Mouse (Mus musculus): ENCODE measurements around the gene Tiam1.

The Tiam1 gene

DNA sequence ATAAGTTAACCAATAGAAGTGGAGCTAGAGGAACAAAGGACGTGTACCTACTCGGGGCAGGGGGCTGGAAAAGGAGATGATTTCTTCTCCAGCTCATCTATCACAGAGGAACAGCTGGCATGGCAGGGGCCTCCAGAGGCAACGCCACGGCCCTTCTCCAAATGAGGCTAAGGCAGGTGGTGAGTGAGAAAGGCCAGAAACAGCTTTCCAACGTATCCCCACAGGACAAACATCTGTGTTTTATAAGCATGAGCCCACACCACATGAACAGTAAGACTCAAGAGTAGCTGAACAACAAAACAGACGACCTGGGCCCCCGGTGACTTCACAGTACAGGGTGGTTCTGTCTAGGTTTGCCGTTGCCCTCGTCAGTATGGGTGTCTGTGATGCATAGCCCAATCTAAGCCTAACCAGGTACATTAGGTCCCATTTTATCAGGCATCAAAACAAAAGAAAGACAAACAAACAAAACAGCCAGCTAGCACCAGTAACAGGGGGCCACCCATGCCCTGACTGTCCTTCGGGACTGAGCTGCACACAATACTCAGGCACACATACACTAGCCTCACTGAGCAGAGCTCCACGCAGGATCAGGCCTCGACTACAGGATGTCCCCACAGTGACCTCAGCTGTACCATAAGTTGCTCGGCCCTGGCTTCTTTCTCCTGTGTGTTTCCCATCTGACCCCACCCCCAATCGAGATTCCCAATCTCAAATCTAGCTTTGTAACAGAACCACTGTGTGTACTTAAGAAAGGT is 260.9 kb downstream of the Tiam1 start:
- no peak for DNase-seq (ENCODE audit: low spot score in 2 of 2)

GRCm38 (mm10) chr16:89877206-89877605 is 266.4 kb downstream of the Tiam1 start:
- DNase-seq (ENCODE audit: low spot score in 2 of 2) = no peak

DNA sequence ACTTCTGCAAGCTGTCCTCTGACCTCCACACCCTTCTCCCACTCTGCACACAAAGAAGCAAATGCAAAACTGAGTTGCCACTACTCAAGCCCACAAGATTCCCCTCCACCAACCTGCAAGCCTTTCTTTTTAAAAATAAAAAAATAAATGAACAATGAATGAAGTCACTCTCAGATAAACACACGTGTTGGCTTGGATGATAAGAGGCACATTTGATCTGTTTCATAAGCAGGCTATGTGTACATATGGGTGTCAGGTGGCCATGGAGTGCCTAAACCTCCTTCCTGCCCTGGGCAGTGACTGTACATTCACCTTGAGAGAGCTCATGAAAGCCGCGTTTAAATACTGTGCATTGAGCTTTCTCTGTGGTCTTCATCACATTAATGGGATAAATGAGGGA is 267.5 kb downstream of the Tiam1 start:
- no peak for DNase-seq (ENCODE audit: low spot score in 2 of 2)

DNA sequence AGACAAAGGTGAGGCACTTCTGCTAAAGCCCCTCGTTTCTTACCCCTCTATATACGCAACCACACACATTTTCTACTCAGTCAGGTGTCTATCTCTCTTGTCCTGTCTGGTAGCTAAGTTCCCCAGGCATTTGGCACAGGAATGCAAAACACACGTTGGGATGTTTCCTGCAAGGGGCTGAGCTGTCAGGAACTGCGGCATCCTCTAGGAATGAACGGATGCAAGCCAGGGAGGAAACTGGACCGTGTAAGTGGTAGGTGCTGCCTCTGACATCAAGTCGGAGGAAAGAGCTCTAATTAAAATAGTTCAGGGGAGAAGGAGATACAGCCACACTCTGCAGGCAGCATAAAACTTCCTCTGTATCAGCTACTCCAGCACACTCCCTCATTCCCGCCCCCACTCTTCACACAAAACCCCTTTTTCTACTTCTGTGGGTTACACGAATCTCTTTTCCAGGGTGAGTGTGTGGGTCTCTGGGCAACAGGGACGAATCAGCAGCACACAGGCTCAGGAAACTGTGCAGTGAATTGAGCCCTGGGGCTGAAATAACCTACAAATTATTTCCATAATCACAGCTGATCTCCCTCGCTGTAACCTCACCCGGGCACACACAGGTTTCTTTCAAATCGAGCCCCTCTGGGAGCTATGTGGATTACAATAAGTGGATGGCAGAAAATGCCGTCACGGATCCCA is 269.4 kb downstream of the Tiam1 start:
- DNase-seq (ENCODE audit: low spot score in 2 of 2) = no peak

- no peak for DNase-seq (ENCODE audit: low spot score in 2 of 2)
These were observed 271.3 kb downstream of the Tiam1 start for GRCm38 (mm10) chr16:89872011-89872942.

GRCm38 (mm10) chr16:89871382-89871781 is 272.2 kb downstream of the Tiam1 start:
- no peak for DNase-seq (ENCODE audit: low spot score in 2 of 2)

- no peak for DNase-seq (ENCODE audit: low spot score in 2 of 2)
These were observed 273.5 kb downstream of the Tiam1 start for GRCm38 (mm10) chr16:89870059-89870458.

- DNase-seq (ENCODE audit: low spot score in 2 of 2) = no peak
These were observed 275.1 kb downstream of the Tiam1 start for GRCm38 (mm10) chr16:89868502-89868901.

- DNase-seq (ENCODE audit: low spot score in 2 of 2) = no peak
These were observed 276.2 kb downstream of the Tiam1 start for GRCm38 (mm10) chr16:89867212-89867829.

GRCm38 (mm10) chr16:89865136-89865535 is 278.4 kb downstream of the Tiam1 start:
- DNase-seq (ENCODE audit: low spot score in 2 of 2) = no peak

- no peak for DNase-seq (ENCODE audit: low spot score in 2 of 2)
These were observed 278.9 kb downstream of the Tiam1 start for GRCm38 (mm10) chr16:89864710-89865109.

GRCm38 (mm10) chr16:89863264-89863663 is 280.3 kb downstream of the Tiam1 start:
- DNase-seq (ENCODE audit: low spot score in 2 of 2) = no peak

GRCm38 (mm10) chr16:89861531-89861930 is 282.0 kb downstream of the Tiam1 start:
- DNase-seq (ENCODE audit: low spot score in 2 of 2) = peak; percentile 51 to 68

GRCm38 (mm10) chr16:89860708-89861107 is 282.9 kb downstream of the Tiam1 start:
- no peak for DNase-seq (ENCODE audit: low spot score in 2 of 2)

DNA sequence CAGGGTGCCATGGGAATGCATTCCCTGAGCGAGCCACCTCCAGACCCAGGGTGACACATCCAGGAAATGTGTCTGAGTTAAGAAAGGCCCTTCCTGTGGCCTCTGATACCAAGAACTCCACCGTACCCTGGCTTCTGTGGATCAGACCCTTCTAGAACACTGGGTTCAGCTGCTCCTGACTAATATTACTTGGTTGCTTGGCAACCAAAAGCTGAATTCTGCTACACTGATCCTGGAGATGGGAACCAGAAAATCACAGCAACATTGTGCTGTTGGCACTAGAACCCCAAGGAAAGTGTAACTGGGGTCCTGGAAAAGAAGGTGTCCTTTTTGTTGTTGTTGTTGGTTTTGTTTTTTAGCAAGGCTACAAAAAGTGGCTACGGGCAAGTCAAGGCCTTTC is 285.9 kb downstream of the Tiam1 start:
- DNase-seq (ENCODE audit: low spot score in 2 of 2) = no peak

DNA sequence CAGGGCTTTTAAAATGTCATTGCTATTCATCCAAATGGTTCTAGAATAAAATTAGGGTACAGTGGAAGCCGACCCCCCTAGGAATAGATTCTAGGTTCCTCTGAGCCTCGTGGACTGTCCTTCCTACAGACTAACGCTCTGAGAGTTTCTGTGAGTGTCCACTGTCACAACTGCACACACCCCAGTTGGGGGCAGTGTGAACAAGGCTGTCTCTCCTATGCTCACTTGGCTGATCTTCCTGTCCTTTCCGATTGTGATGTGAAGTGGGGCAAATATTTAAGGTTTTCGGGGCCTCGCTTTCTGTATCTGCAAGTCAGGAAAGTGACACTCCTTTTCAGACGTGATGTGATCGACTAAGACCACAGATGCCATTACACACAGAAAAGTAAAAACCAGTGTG is 288.8 kb downstream of the Tiam1 start:
- no peak for DNase-seq (ENCODE audit: low spot score in 2 of 2)

DNA sequence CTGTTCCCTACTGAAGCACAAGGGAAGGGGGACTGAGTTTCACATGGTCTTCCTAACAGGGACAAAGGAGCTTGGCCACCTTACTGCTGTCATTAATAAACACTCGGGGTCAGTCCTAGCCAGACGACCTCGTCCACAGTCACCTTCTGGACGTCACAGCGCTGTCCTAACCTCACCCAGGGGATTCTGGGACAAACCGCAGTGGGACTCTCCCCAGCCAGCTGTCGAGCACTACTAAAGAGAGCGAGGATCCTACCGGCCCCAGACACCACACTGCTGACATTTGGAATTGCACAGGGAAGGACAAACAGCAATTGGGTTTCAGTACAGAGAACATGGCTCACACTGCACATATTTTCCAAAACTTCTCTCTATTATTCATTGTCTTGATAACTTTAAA is 292.2 kb downstream of the Tiam1 start:
- no peak for DNase-seq (ENCODE audit: low spot score in 2 of 2)

DNA sequence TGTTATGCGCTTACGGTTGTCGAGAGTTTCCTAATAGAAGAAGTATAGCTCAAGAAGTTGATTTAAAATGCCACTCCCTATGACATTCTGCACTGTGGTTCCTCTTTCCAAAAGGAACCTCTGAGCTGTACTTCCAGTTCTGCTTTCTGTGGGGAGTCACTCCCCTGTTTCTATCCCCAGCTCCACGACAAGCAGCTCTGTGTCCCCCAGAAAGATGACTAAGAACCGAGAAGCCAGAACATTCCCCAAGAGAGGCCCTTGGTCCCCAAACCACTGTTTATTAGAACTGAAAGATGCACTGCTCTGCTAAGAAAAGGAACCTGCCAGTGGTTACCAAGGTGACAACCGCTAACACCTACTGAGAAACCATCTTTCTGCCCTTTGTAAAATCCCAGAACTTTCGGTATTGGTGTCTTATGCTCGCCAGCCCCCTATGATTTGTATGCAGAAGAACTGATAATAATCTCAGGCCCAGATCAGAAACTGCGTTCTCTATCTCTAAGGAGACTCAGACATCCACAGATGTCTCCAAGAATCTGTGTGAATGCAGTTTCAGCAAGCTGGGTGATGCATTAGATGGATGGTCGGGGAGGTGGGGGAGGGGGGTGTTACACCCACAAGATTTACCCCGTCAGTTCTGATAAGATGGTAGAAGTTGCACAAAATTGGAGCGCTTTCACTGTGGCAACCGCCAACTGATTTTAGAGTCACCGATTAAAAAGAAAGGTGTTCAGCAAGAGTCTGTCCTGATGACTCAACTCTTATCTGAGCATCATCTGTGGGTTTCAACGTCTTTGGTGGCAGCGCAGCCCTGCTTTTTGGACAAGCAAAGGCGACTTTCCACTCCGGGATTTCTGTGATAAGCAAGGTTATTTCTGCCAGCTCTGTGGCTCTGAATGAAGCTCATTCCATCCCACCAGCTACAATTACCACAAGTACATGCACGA is 294.6 kb downstream of the Tiam1 start:
- no peak for DNase-seq (ENCODE audit: low spot score in 2 of 2)

- DNase-seq (ENCODE audit: low spot score in 2 of 2) = no peak
These were observed 295.4 kb downstream of the Tiam1 start for GRCm38 (mm10) chr16:89848179-89848578.

GRCm38 (mm10) chr16:89845461-89845860 is 298.1 kb downstream of the Tiam1 start:
- no peak for DNase-seq (ENCODE audit: low spot score in 2 of 2)

- DNase-seq (ENCODE audit: low spot score in 2 of 2) = peak in 1 of 2 experiments; percentile 29
These were observed 299.0 kb downstream of the Tiam1 start for GRCm38 (mm10) chr16:89844580-89844979.

Data from urinary bladder, adult 18-20 months (tissue).